Mouse (Mus musculus) kidney, embryonic 14.5 days (tissue): ENCODE results near the gene Plxnb1. TPM values are rescaled to one million over a fixed set of nuclear protein-coding genes. Genes with fewer than 3 reads are reported as not detected.

Source experiments
- ATAC-seq: fragments of 200-750 bp; cut with Nextera tagmentation; 2 replicates; pipeline ENCODE4 v1.8.0; 2017; ENCODE audit warnings: moderate number of reproducible peaks, mild to moderate bottlenecking, moderate TSS enrichment, moderate library complexity; ENCODE audit not compliant: low FRiP score, low TSS enrichment
- H3K27ac ChIP-seq: fragments of 300-500 bp; sonication (generic); 2 replicates; pipeline ENCODE4 v1.5.1; 2014; ENCODE audit warnings: low read depth, mild to moderate bottlenecking, low read length, moderate library complexity, mixed read lengths
- H3K27me3 ChIP-seq: fragments of 300-500 bp; sonication (generic); 2 replicates; pipeline ENCODE4 v1.6.1; 2014; ENCODE audit warnings: mild to moderate bottlenecking, low read length; ENCODE audit not compliant: control insufficient read depth, insufficient read depth
- H3K36me3 ChIP-seq: fragments of 300-500 bp; sonication (generic); 2 replicates; pipeline ENCODE4 v1.6.1; 2014; ENCODE audit warnings: low read length, mixed read lengths; ENCODE audit not compliant: control insufficient read depth, insufficient read depth
- H3K4me1 ChIP-seq: fragments of 300-500 bp; sonication (generic); 2 replicates; pipeline ENCODE4 v1.6.1; 2014; ENCODE audit warnings: low read length, mixed read lengths; ENCODE audit not compliant: control insufficient read depth, insufficient read depth
- H3K4me2 ChIP-seq: fragments of 300-500 bp; sonication (generic); replicated peaks from 2 replicates; pipeline ENCODE4 v1.6.1; 2014; ENCODE audit warnings: low read depth, mild to moderate bottlenecking, low read length
- H3K4me3 ChIP-seq: fragments of 300-500 bp; sonication (generic); 2 replicates; pipeline ENCODE4 v1.5.1; 2014; ENCODE audit warnings: mild to moderate bottlenecking, low read length
- H3K9ac ChIP-seq: fragments of 300-500 bp; sonication (generic); 2 replicates; pipeline ENCODE4 v1.6.1; 2014; ENCODE audit warnings: low read depth, mild to moderate bottlenecking, low read length, moderate library complexity
- H3K9me3 ChIP-seq: fragments of 300-500 bp; sonication (generic); 2 replicates; pipeline ENCODE4 v1.6.1; 2016; ENCODE audit warnings: low read length; ENCODE audit not compliant: control insufficient read depth
- whole genome bisulfite sequencing: fragments of 180-500 bp; shearing (Covaris S2); extraction: QIAGEN DNeasy Blood & Tissue Kit; methylation state at CpG from one replicate; pipeline ENCODE4 v1.1.7; 2014; 5-methylcytosine and 5-hydroxymethylcytosine counted together
- polyA plus RNA-seq: library from polyadenylated mRNA; unstranded; fragments of >200 nt; fragmentation: Nextera tagmentation; extraction: Ambion mirVana; gene quantifications from 2 replicates; pipeline ENCODE4 v1.2.1, GENCODE M21; 2014

The Plxnb1 gene
- polyA plus RNA-seq, 1 experiment from 2014 or later = 17.0 TPM

DNA sequence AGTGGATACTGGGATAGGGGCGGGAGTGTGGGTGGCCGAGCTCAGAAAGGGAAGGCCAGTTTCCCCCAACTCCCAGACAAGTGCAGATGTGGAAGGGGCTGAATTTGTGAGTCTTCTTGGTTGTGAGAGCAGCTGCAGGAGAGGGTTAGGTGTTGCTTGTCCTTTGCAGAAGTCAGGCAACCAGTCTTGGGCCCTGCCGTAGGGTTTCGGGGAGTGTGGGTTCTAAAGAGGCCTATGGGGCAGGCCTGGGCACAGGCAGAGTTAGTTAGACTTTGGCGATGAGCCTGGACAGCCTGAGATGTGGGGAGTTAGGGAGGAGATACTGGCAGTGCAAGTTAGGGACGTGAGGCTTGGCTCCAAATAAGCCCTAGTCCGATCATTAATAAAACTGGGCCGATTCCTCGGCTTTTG is 1.1 kb downstream of the Plxnb1 start:
- Histone ChIP-seq H3K4me3 (peak overlapping the region; percentile 78), H3K27me3 (no peaks in the 10 kb centered on the region), H3K9ac (peak overlapping the region; percentile 91), H3K27ac (peak overlapping the region; percentile 99), H3K36me3 (peaks cover 24% of the 10 kb centered on the region), H3K4me2 (peak overlapping the region; percentile 54), H3K4me1 (peaks cover 64% of the 10 kb centered on the region), H3K9me3 (no peaks in the 10 kb centered on the region)
- no peak for ATAC-seq
- 15% methylated on average over 9 of the region's 9 CpGs for WGBS

DNA sequence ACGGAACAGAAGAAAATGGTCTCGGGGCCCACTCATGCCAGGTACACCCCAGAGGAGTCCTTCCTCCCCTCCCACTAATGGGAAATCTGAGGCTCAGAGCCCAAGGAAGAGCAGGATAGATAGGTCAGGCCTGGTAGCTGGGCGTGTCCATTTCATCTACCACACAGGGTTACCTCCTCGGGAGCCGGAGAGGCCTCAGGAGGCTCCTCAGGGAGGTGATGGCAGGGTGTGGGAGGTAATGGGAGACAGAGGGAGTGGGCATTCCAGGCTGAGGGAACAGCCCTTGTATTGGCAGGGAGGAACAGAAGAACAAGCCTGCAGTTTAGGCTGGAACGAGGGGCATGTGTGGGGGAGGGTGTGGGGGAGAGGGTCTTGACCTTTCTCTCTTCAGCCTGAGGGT is 1.7 kb downstream of the Plxnb1 start:
- peak overlapping the region; percentile 91 for H3K9ac ChIP-seq
- H3K27ac ChIP-seq = peak overlapping the region; percentile 99
- H3K27me3 ChIP-seq = no peaks in the 10 kb centered on the region
- peaks cover 64% of the 10 kb centered on the region for H3K4me1 ChIP-seq
- no peaks in the 10 kb centered on the region for H3K9me3 ChIP-seq
- ATAC-seq = peak; percentile 17; the same call in 1 of the 2 replicates
- peaks cover 22% of the 10 kb centered on the region for H3K36me3 ChIP-seq
- H3K4me3 ChIP-seq = peak overlapping the region; percentile 78
- WGBS = 16% methylated on average over 6 of the region's 6 CpGs
- H3K4me2 ChIP-seq = peak overlapping the region; percentile 54

DNA sequence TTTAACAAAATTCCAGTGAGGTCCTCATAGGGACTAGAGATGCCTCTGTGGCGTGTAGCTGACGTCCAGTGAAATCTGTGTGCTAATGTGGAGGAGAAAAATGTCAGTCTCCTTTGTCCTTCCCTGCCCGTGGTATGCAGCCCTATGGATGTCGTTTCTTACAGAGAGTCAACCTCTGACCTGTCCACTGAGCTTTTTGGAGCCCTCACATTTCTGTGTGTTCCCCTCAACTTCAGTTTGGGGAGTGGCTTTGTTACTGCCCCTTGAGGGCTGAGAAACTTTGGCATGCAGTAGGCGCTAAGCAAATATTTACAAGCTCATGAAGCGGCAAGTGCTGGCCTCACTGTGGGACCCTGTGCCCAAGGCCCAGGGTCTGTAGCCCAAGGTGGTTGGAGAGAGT is 2.1 kb downstream of the Plxnb1 start:
- Histone ChIP-seq H3K4me2 (peak overlapping the region; percentile 54), H3K36me3 (peaks cover 23% of the 10 kb centered on the region), H3K4me1 (peaks cover 64% of the 10 kb centered on the region), H3K4me3 (peak overlapping the region; percentile 78), H3K27ac (peak overlapping the region; percentile 99), H3K27me3 (no peaks in the 10 kb centered on the region), H3K9me3 (no peaks in the 10 kb centered on the region), H3K9ac (peak overlapping the region; percentile 91; the same call in 1 of the 2 replicates)
- WGBS = 16% methylated on average over 6 of the region's 6 CpGs
- ATAC-seq = no peak

DNA sequence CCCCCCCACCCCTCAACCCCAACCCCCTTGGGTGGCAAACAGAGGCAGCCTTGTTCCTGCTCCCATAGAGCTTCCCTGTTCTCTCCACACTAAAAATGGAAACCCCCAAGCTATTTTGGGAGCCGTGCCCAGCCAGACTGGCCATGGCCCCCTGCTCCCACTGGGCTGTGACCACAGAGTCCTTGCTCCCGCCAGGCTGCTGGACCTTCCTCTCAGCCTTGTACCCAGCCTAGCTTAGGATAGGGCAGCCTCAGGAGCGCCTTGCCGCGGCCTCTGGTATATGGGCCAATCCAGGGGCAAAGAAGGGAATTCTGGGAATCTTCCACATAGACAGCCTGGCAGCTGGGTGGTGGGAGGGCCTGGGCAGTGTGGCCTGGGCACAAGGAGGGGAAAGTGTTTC is 2.6 kb downstream of the Plxnb1 start:
- H3K27me3 ChIP-seq = no peaks in the 10 kb centered on the region
- peak overlapping the region; percentile 99; the same call in 1 of the 2 replicates for H3K27ac ChIP-seq
- 62% methylated on average over 5 of the region's 5 CpGs for whole genome bisulfite sequencing
- H3K36me3 ChIP-seq = peaks cover 25% of the 10 kb centered on the region
- H3K4me3 ChIP-seq = peak overlapping the region; percentile 10; the same call in 1 of the 2 replicates
- H3K9ac ChIP-seq = no peak overlapping the region
- H3K4me1 ChIP-seq = peaks cover 62% of the 10 kb centered on the region
- ATAC-seq = no peak
- peak overlapping the region; percentile 54 for H3K4me2 ChIP-seq
- H3K9me3 ChIP-seq = no peaks in the 10 kb centered on the region

DNA sequence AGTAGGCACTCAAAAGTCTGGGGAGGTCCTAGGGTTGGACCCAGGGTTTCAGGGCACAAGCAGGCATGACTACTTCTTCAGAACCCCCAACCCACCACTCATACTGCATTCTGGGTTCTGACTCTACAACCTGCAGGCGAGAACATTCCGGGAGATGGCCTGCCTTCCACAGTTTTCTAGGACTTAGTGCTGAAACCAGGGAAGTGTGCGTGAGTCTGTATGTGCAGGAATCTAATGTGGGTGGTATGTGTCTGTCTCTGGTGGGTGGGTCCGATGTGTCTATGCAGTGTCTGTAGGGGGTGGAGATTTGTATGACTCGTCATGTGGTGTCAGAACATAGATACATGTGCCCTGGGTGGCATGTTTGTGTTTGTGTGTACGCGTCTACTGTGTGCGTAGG is 3.2 kb downstream of the Plxnb1 start:
- Histone ChIP-seq H3K36me3 (peaks cover 29% of the 10 kb centered on the region), H3K27me3 (no peaks in the 10 kb centered on the region), H3K4me3 (no peak overlapping the region), H3K27ac (peak overlapping the region; percentile 99; the same call in 1 of the 2 replicates), H3K9me3 (no peaks in the 10 kb centered on the region), H3K9ac (no peak overlapping the region), H3K4me1 (peaks cover 56% of the 10 kb centered on the region), H3K4me2 (peak overlapping the region; percentile 54)
- 91% methylated on average over 8 of the region's 8 CpGs for WGBS
- ATAC-seq = no peak

DNA sequence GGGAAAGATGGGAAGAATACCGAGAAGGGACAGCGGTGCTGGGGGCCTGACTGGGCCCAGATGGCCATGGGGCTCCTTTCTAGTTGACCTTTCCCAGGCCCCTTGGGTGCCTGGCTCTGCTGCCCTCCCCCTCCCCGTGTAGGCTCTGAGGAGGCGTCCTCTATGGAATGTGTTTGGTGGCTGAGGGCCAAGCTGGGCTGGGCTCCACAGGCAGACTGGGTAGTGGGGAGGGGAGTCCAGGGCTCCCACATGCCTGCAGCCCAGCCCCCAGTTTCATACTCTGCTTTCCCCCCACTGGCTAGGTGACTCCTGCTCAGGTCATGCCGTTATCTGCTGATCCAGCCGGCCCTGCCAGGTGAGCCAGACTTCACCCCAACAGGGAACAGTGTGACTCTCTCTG is 3.8 kb downstream of the Plxnb1 start:
- ATAC-seq = no peak
- Histone ChIP-seq H3K27me3 (no peaks in the 10 kb centered on the region), H3K9ac (peak overlapping the region; percentile 44), H3K27ac (peak overlapping the region; percentile 30; the same call in 1 of the 2 replicates), H3K4me3 (no peak overlapping the region), H3K4me2 (peak overlapping the region; percentile 15), H3K9me3 (no peaks in the 10 kb centered on the region), H3K4me1 (peaks cover 50% of the 10 kb centered on the region), H3K36me3 (peaks cover 35% of the 10 kb centered on the region)
- 34% methylated on average over 4 of the region's 6 CpGs for WGBS

DNA sequence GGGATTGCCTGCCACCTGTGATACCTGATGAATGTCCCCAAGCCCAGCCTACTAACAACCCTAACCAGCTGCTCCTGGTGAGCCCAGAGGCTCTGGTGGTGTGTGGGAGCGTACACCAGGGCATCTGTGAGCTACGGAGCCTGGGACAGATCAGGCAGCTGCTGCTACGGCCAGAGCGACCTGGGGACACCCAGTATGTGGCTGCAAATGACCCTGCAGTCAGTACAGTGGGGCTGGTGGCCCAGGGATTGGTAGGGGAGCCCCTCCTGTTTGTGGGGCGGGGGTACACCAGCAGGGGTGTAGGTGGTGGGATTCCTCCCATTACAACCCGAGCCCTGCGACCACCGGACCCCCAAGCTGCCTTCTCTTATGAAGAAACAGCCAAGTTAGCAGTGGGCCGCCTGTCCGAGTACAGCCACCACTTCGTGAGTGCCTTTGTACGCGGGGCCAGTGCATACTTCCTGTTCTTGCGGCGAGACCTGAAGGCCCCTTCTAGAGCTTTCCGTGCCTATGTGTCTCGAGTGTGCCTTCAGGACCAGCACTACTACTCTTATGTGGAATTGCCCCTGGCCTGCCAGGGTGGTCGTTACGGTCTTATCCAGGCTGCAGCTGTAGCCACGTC is 5.2 kb downstream of the Plxnb1 start:
- Histone ChIP-seq H3K4me3 (no peak overlapping the region), H3K4me2 (no peak overlapping the region), H3K9ac (0 out of 2 replicates have a peak overlapping the region, but pooled peaks have one; percentile 2), H3K27me3 (no peaks in the 10 kb centered on the region), H3K27ac (no peak overlapping the region), H3K9me3 (no peaks in the 10 kb centered on the region), H3K4me1 (peaks cover 50% of the 10 kb centered on the region), H3K36me3 (peaks cover 47% of the 10 kb centered on the region)
- ATAC-seq = no peak
- WGBS = 88% methylated on average over 20 of the region's 20 CpGs

DNA sequence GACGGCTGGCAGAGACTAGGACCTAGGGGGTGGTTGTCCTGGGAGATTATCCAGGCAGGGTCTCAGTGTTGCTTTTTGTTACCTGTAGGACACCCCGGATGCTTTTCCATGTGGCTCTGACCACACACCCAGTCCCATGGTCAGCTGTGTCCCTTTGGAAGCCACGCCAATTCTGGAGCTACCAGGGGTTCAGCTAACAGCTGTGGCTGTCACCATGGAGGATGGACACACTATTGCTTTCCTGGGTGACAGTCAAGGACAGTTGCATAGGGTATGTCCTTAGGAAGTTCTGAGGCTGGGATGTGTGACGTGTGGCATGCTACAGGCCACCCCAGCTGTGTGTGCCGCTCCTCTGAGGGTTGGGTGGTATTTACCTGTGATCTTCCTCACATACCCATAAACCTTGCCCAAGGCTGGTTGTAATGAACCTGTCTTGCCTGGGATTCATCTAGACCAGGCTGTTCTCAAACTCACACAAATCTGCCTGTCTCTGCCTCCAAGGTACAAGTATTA is 6.8 kb downstream of the Plxnb1 start:
- Histone ChIP-seq H3K4me2 (no peak overlapping the region), H3K4me3 (no peak overlapping the region), H3K4me1 (peaks cover 52% of the 10 kb centered on the region), H3K9ac (no peak overlapping the region; the same call in 1 of the 2 replicates), H3K27ac (no peak overlapping the region), H3K27me3 (no peaks in the 10 kb centered on the region), H3K9me3 (no peaks in the 10 kb centered on the region), H3K36me3 (peaks cover 62% of the 10 kb centered on the region)
- ATAC-seq = no peak
- 89% methylated on average over 5 of the region's 5 CpGs for WGBS

DNA sequence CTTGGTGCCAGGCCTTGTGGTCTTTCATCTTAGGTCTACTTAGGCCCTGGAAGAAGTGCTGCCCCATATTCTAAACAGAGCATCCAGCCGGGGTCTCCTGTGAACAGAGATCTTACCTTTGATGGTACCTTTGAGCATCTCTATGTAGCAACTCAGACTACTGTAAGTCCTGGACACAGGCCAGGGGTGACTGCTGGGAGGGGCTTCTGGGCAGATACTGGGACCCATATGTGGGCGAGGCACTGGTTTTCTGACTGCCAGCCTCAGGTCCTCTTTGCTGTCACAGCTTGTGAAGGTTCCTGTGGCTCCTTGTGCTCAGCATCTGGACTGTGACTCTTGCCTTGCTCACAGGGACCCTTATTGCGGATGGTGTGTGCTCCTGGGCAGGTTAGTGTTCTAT is 7.4 kb downstream of the Plxnb1 start:
- H3K36me3 ChIP-seq = peaks cover 65% of the 10 kb centered on the region
- H3K4me1 ChIP-seq = peaks cover 51% of the 10 kb centered on the region
- H3K27ac ChIP-seq = no peak overlapping the region
- ATAC-seq = no peak
- no peak overlapping the region for H3K4me3 ChIP-seq
- no peaks in the 10 kb centered on the region for H3K27me3 ChIP-seq
- H3K4me2 ChIP-seq = no peak overlapping the region
- 84% methylated on average over 3 of the region's 3 CpGs for WGBS
- no peak overlapping the region for H3K9ac ChIP-seq
- no peaks in the 10 kb centered on the region for H3K9me3 ChIP-seq
